Mouse (Mus musculus): ENCODE results near the gene Olfr1164. TPM values are rescaled to one million over a fixed set of nuclear protein-coding genes. Genes with fewer than 3 reads are reported as not detected.

The Olfr1164 gene
- not detected for total RNA-seq (2021)
- long read RNA-seq, experiment 1, result 0 reads
- long read RNA-seq, experiment 2, result 0 reads

GRCm38 (mm10) chr2:88093866-88094265, at the start of gene Olfr1164:
Gene Olfr1164 (minus strand): TSS chr2:88093966.
- no peak for DNase-seq

GRCm38 (mm10) chr2:88128172-88128571, 34.4 kb upstream of the Olfr1164 start, which contains the start of gene Olfr1166:
Gene Olfr1166 (minus strand): TSS chr2:88128272.
- no peak for DNase-seq

GRCm38 (mm10) chr2:88071730-88072129, 22.0 kb downstream of the Olfr1164 start, which contains the start of gene Olfr1163:
Gene Olfr1163 (minus strand): TSS chr2:88071830.
- no peak for DNase-seq

- no peak for DNase-seq
Measured at GRCm38 (mm10) chr2:88063587-88063986, 30.2 kb downstream of the Olfr1164 start.

- DNase-seq, result no peak
Measured at GRCm38 (mm10) chr2:88051029-88051428, 42.7 kb downstream of the Olfr1164 start, which contains the start of gene Olfr1162. Gene Olfr1162 (minus strand): TSS chr2:88051129.

Other genes with a start within 250 kb of the Olfr1164 start
- gene Olfr1150-ps1, start 250.0 kb downstream of the Olfr1164 start, total RNA-seq (2021), result not detected
- gene Olfr1151, start 238.1 kb downstream of the Olfr1164 start, total RNA-seq (2021), result not detected
- not detected for gene Olfr1152, start 227.5 kb downstream of the Olfr1164 start, total RNA-seq (2021)
- gene Olfr1153, start 199.0 kb downstream of the Olfr1164 start, total RNA-seq (2021), result not detected
- not detected for gene Olfr1154, start 188.8 kb downstream of the Olfr1164 start, total RNA-seq (2021)
- gene Olfr1155, start 148.8 kb downstream of the Olfr1164 start, total RNA-seq (2021), result not detected
- gene Olfr1156, start 140.9 kb downstream of the Olfr1164 start, total RNA-seq (2021), result not detected
- gene Olfr1157, start 125.7 kb downstream of the Olfr1164 start, total RNA-seq (2021), result not detected
- not detected for gene Olfr74, start 119.3 kb downstream of the Olfr1164 start, total RNA-seq (2021)
- not detected for gene Olfr1158, start 103.9 kb downstream of the Olfr1164 start, total RNA-seq (2021)
- not detected for gene Olfr1160, start 85.7 kb downstream of the Olfr1164 start, total RNA-seq (2021)
- gene Olfr1161, start 71.2 kb downstream of the Olfr1164 start, total RNA-seq (2021), result not detected
- not detected for gene Olfr73, start 56.3 kb downstream of the Olfr1164 start, total RNA-seq (2021)
- gene Olfr1162, start 42.8 kb downstream of the Olfr1164 start, total RNA-seq (2021), result not detected
- gene Olfr1163, start 22.1 kb downstream of the Olfr1164 start, total RNA-seq (2021), result not detected
- not detected for gene Olfr1166, start 34.3 kb upstream of the Olfr1164 start, total RNA-seq (2021)
- not detected for gene Olfr1167, start 61.2 kb upstream of the Olfr1164 start, total RNA-seq (2021)
- gene Olfr1168, start 87.9 kb upstream of the Olfr1164 start, total RNA-seq (2021), result not detected
- gene Olfr1170, start 134.4 kb upstream of the Olfr1164 start, total RNA-seq (2021), result not detected
- not detected for gene Olfr1173, start 185.9 kb upstream of the Olfr1164 start, total RNA-seq (2021)
- gene Olfr1174-ps, start 221.2 kb upstream of the Olfr1164 start, total RNA-seq (2021), result not detected
- not detected for gene Olfr1175-ps, start 233.2 kb upstream of the Olfr1164 start, total RNA-seq (2021)
- not detected for gene Olfr1176, start 242.8 kb upstream of the Olfr1164 start, total RNA-seq (2021)

All from gastrocnemius, postnatal 25 days (tissue).